Comparison of ENCODE assay signal across 12 mouse cellular contexts in genomic region chr12:53836031-53836790, GRCm38 (mm10).
DNase-seq lines count a peak whose midpoint lies in the region; ATAC-seq lines count a peak whose summit lies in the region.
"Had no signal": no experiment of that assay in that cellular context is flagged by ENCODE, and none has a peak within 500 bp of the region (broad histone marks: within the 10 kb centered on the region; RNA-seq: fewer than 3 reads in every experiment).

No protein-coding gene starts in this region.

- H3K9ac ChIP-seq in liver, embryonic 15.5 days, result no peak overlapping the region
- no peak overlapping the region for H3K9ac ChIP-seq in heart, embryonic 11.5 days (ENCODE audit: low read depth, low read length)

- no peak overlapping the region; the same call in 1 of the 2 replicates for H3K4me2 ChIP-seq in liver, embryonic 15.5 days
- no peak overlapping the region for H3K4me2 ChIP-seq in heart, embryonic 11.5 days

- H3K36me3 ChIP-seq in liver, embryonic 15.5 days (replicated peaks), result no peaks in the 10 kb centered on the region
- no peaks in the 10 kb centered on the region for H3K36me3 ChIP-seq in heart, embryonic 11.5 days (ENCODE audit: control insufficient read depth, insufficient read depth, low read length)
- H3K36me3 ChIP-seq: G1E had no signal

- H3K27me3 ChIP-seq in liver, embryonic 15.5 days, result no peaks in the 10 kb centered on the region
- no peaks in the 10 kb centered on the region for H3K27me3 ChIP-seq in heart, embryonic 11.5 days (ENCODE audit: control insufficient read depth, insufficient read depth, low read length)

- peak; percentile 39 for DNase-seq in embryo, embryonic 11 days
- DNase-seq in embryo, embryonic 9.5 days (ENCODE audit: extremely low spot score), result no peak
- peak; percentile 28 for DNase-seq in lung, postnatal 36 days
- no peak for DNase-seq in lung, postnatal 25 days (ENCODE audit: low spot score)
- peak; percentile 34 for DNase-seq in c-Kit-negative CD71-positive TER-119-positive erythroid progenitor cells, embryonic 14.5 days (ENCODE audit: low read depth, low spot score)
- DNase-seq in kidney, postnatal 10 days, result no peak
- DNase-seq: gastrocnemius, postnatal 25 days had no signal

- H3K9me3 ChIP-seq in liver, embryonic 15.5 days (replicated peaks), result no peaks in the 10 kb centered on the region
- no peaks in the 10 kb centered on the region for H3K9me3 ChIP-seq in heart, embryonic 11.5 days (replicated peaks; ENCODE audit: control insufficient read depth, low read length)

- no peak for ATAC-seq in liver, embryonic 15.5 days (ENCODE audit: insufficient read depth)
- no peak for ATAC-seq in heart, embryonic 11.5 days (replicated peaks; ENCODE audit: insufficient number of reproducible peaks, low FRiP score, low TSS enrichment)
- ATAC-seq: intestine, postnatal 0 days had no signal

- H3K4me3 ChIP-seq in liver, embryonic 15.5 days (replicated peaks), result no peak overlapping the region
- no peak overlapping the region for H3K4me3 ChIP-seq in heart, embryonic 11.5 days (ENCODE audit: low read depth, low read length)
- H3K4me3 ChIP-seq: erythroblast, embryonic 14.5 days had no signal

- peaks cover 78% of the 10 kb centered on the region for H3K4me1 ChIP-seq in liver, embryonic 15.5 days (replicated peaks)
- no peaks in the 10 kb centered on the region; the same call in 1 of the 2 replicates for H3K4me1 ChIP-seq in heart, embryonic 11.5 days (ENCODE audit: control insufficient read depth, insufficient read depth, low read length)

- peak overlapping the region; percentile 93 for H3K27ac ChIP-seq in liver, embryonic 15.5 days (replicated peaks)
- no peak overlapping the region for H3K27ac ChIP-seq in heart, embryonic 11.5 days (ENCODE audit: low read depth, low read length)

- WGBS in liver, embryonic 15.5 days (ENCODE audit: insufficient replicate concordance), result 74% methylated on average over 27 of the region's 27 CpGs
- WGBS in heart, embryonic 11.5 days (ENCODE audit: insufficient replicate concordance), result 73% methylated on average over 27 of the region's 27 CpGs

Comparison
In these comparisons a context has a peak if more than half of its experiments do, and no peak if none do; other contexts are left out.
1. DNase-seq: peak in embryo, embryonic 11 days (single experiment), lung, postnatal 36 days (single experiment) and c-Kit-negative CD71-positive TER-119-positive erythroid progenitor cells, embryonic 14.5 days (single experiment); none in embryo, embryonic 9.5 days (single experiment), lung, postnatal 25 days (single experiment) and kidney, postnatal 10 days (single experiment).